Mouse (Mus musculus) liver, adult 2 months (tissue): Measurements from ENCODE around the gene Clasp1. TPM values are rescaled to one million over a fixed set of nuclear protein-coding genes. Genes with fewer than 3 reads are reported as not detected.

Experiments used
- DNase-seq: peaks from one replicate; pipeline ENCODE4 v3.0.0-alpha.2; 2011; ENCODE audit warnings: low read depth, low spot score; ENCODE audit errors: extremely low read depth
- H3K27ac ChIP-seq: fragments of 200-500 bp; replicated peaks from 2 replicates; pipeline ENCODE4 v1.5.1; 2012; ENCODE audit warnings: low read depth, mild to moderate bottlenecking, control low read depth, inconsistent platforms, low read length; ENCODE audit not compliant: insufficient read depth
- H3K27me3 ChIP-seq: fragments of 200-500 bp; 2 replicates; pipeline ENCODE4 v1.6.1; 2012; ENCODE audit warnings: mild to moderate bottlenecking, moderate library complexity, low read length, inconsistent platforms; ENCODE audit not compliant: control insufficient read depth, insufficient read depth
- H3K36me3 ChIP-seq: fragments of 200-500 bp; 2 replicates; pipeline ENCODE4 v1.6.1; 2012; ENCODE audit warnings: low read length, inconsistent platforms; ENCODE audit not compliant: control insufficient read depth, insufficient read depth
- H3K4me1 ChIP-seq: fragments of 200-500 bp; 2 replicates; pipeline ENCODE4 v1.6.1; 2011; ENCODE audit warnings: low read length; ENCODE audit not compliant: control insufficient read depth, insufficient read depth
- H3K4me3 ChIP-seq: fragments of 200-500 bp; 2 replicates; pipeline ENCODE4 v1.5.1; 2011; ENCODE audit warnings: low read depth, mild to moderate bottlenecking, control low read depth, low read length, moderate library complexity; ENCODE audit not compliant: insufficient read depth
- H3K79me2 ChIP-seq: fragments of 200-500 bp; 2 replicates; pipeline ENCODE4 v1.6.1; 2012; ENCODE audit warnings: inconsistent platforms, mild to moderate bottlenecking, low read length, moderate library complexity; ENCODE audit not compliant: control insufficient read depth, insufficient read depth
- H3K9ac ChIP-seq: fragments of 200-500 bp; 2 replicates; pipeline ENCODE4 v1.6.1; 2012; ENCODE audit warnings: low read depth, mild to moderate bottlenecking, control low read depth, inconsistent platforms, low read length
- CTCF ChIP-seq: fragments of 200-500 bp; IDR thresholded peaks from 2 replicates; pipeline ENCODE4 v1.5.1; 2011; ENCODE audit warnings: low read depth, low read length, control low read depth
- POLR2A ChIP-seq: fragments of 200-500 bp; IDR thresholded peaks from 2 replicates; pipeline ENCODE4 v1.6.1; 2011; ENCODE audit warnings: low read length, control low read depth; ENCODE audit not compliant: insufficient read depth; ENCODE audit errors: extremely low read depth
- WGBS: fragments of 180-500 bp; shearing (Covaris S2); methylation state at CpG from one replicate; pipeline ENCODE4 v1.1.7; 2018; 5-methylcytosine and 5-hydroxymethylcytosine counted together
- polyA plus RNA-seq: library from polyadenylated mRNA; depleted of rRNA; stranded (reverse); fragments of >200 nt; gene quantifications from 2 replicates; pipeline ENCODE4 v1.2.3, GENCODE M21; 2012
- total RNA-seq: library from RNA; depleted of rRNA; stranded (reverse); fragments of >200 nt; gene quantifications from 2 replicates; pipeline ENCODE4 v1.2.3, GENCODE M21; 2014

The Clasp1 gene
- total and polyA plus RNA-seq, 2 experiments, result 4.1 to 12.1 TPM

DNA sequence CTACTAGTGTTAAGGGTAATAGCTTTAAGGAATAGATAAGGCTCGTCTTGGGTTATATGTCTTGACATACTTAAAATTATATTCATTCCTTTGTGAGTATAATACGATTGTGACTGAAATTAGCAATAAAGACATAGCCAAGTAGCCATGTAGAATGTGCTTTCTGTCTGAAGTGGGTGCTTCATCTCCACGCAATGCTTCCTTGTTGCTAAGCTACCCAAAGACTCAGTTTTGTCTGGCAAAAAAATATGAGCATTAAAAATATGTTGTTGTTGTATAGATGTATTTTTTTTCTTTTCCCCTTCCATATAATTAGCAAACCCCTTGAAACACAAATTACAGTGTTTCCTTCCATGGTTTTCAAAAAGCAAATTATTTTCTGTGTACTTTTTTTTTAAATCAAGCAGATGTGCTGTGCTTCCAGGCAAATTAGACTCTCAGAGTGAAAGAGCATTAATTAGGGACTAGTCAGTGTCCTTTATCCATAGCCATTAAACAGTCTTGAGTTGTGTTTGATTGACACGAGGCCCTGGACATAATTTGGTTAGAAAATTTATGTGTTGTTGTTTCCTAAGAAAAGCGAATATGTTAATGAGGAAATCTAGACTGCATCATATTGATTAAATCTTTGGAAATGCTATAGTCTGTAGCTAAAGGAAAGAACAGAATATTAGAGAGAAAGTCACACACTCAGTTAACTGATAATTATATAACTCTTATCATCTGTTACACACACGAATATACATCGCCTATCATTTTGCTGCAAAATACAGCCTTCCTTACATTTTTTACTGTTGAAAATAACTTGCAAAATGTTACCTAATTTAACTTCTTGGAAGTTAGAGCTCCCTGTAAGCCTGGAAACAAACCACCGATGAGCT is 91.9 kb downstream of the Clasp1 start:
- 53% methylated on average over 8 of the region's 8 CpGs for WGBS
- H3K79me2 ChIP-seq, result peaks cover 3% of the 10 kb centered on the region; the same call in 1 of the 2 replicates
- H3K4me1 ChIP-seq, result peaks cover 4% of the 10 kb centered on the region
- no peak overlapping the region for H3K4me3 ChIP-seq
- H3K27me3 ChIP-seq, result no peaks in the 10 kb centered on the region
- no peak for TF ChIP-seq POLR2A
- TF ChIP-seq CTCF, result no peak
- peak overlapping the region; percentile 49; the same call in 1 of the 2 replicates for H3K27ac ChIP-seq
- H3K36me3 ChIP-seq, result no peaks in the 10 kb centered on the region
- peak; percentile 8 for DNase-seq
- H3K9ac ChIP-seq, result no peak overlapping the region

DNA sequence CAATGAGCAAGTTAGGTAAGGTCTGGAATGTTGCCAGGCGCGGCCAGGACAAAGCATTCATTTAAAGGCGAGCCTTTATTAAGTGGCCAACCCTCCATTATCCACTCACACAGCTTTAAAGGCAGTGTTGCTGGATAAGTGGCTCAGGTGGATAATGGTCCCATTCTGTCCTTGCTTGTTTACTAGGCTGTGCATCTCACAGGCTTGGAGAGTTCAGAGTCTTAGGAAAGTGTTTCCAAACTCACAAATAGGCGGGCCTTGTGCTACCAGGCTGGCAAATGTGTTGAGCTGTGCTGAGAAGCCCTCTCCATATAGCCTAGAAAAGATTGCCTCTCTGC is 92.5 kb downstream of the Clasp1 start:
- Histone ChIP-seq H3K79me2 (peaks cover 3% of the 10 kb centered on the region; the same call in 1 of the 2 replicates), H3K27ac (peak overlapping the region; percentile 49; the same call in 1 of the 2 replicates), H3K36me3 (no peaks in the 10 kb centered on the region), H3K27me3 (no peaks in the 10 kb centered on the region), H3K9ac (no peak overlapping the region), H3K4me1 (peaks cover 4% of the 10 kb centered on the region), H3K4me3 (no peak overlapping the region)
- DNase-seq, result peak; percentile 52
- TF ChIP-seq POLR2A (no peak), CTCF (no peak)
- WGBS, result 15% methylated on average over 4 of the region's 4 CpGs

DNA sequence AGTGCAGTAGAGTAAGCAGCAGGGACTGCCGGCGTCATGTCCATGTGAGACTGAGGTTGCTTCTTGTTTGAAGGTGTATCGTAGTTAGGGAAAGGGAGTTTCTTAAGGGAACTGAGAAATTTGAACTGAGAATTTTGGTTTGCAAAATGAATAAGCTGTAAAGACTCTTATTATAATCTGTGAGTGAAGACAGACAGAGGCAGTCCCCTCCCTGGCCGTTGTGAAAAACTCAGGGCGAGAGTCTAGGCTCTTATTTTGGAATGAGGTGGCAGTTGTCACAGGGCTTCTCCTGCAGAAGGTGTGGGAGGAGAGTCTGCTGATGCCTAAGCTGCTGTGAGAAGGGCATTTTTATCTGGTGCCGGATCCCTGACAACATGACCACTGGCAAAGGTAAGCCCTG is 92.8 kb downstream of the Clasp1 start:
- Histone ChIP-seq H3K27ac (0 out of 2 replicates have a peak overlapping the region, but pooled peaks have one; percentile 49), H3K27me3 (no peaks in the 10 kb centered on the region), H3K4me3 (no peak overlapping the region), H3K4me1 (peaks cover 4% of the 10 kb centered on the region), H3K79me2 (peaks cover 3% of the 10 kb centered on the region; the same call in 1 of the 2 replicates), H3K9ac (no peak overlapping the region), H3K36me3 (no peaks in the 10 kb centered on the region)
- TF ChIP-seq CTCF (no peak), POLR2A (no peak)
- 64% methylated on average over 6 of the region's 6 CpGs for WGBS
- no peak for DNase-seq

DNA sequence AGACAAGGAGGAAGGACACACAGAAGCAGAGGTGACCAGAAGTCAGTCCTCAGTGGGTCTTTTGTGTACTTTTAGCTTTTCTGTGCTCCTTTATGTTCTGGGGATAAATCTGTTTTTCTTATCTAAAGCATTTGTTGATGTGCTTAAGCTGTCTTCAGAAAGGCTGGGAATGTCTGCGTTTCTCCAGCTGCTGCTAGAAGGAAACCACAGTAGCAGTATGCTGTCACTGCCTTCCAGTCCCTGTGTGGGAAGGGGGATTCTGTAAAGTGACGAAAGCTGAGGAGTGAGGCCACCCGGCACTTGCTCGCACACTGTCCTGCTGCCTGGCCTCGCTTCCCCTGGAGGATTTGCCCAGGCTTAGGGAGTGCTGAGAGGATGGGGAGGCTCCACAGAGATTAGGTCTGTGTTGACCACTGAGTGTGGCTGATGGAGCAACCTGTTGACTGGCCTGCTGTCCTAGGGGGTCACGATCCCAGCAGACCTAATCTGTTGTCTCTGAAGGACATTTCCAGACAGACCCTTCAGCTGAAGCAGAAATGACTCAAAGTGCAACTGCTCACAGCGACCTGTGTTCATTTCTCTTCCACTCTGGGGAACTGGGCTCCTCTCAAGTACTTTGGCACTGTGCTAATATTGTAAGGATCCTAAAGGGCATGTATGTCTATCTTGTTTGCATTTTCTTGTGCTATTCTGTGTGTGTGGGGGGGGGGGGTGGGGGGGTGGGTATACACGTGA is 93.6 kb downstream of the Clasp1 start:
- Histone ChIP-seq H3K4me3 (no peak overlapping the region), H3K27me3 (no peaks in the 10 kb centered on the region), H3K4me1 (peaks cover 4% of the 10 kb centered on the region), H3K36me3 (no peaks in the 10 kb centered on the region), H3K27ac (no peak overlapping the region), H3K9ac (no peak overlapping the region), H3K79me2 (peaks cover 3% of the 10 kb centered on the region; the same call in 1 of the 2 replicates)
- TF ChIP-seq POLR2A (no peak), CTCF (no peak)
- WGBS, result 78% methylated on average over 8 of the region's 8 CpGs
- DNase-seq, result no peak

DNA sequence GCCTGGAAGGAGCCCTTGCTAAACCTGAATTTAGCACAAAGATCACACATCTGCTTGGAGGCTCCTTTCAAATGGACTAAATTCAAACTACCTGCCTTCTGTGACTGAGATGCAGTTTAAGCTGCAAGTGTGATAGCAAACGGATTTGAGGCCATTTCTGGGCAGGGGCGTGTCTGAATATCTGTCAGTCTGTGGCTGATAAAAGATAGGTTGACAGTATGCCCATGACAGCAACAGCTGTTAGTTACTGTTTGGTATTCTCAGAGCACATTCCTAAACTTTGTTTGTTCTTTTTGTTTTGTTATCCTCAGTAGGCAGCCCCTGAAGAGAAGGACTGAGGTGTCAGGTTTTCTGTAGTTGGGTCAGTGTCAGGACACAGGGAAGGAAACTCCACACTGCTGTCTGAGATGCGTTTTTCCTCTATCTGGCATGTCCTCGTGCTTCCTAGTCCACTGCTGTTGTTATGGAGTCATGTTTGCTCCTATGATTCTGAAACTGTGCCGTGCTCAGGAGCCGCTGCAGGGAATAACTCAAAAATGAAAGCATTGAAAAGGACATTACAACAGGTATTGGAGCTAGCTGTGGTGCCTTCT is 94.7 kb downstream of the Clasp1 start:
- Histone ChIP-seq H3K9ac (no peak overlapping the region), H3K4me3 (no peak overlapping the region), H3K27ac (no peak overlapping the region), H3K79me2 (peaks cover 3% of the 10 kb centered on the region; the same call in 1 of the 2 replicates), H3K4me1 (peaks cover 4% of the 10 kb centered on the region), H3K27me3 (no peaks in the 10 kb centered on the region), H3K36me3 (no peaks in the 10 kb centered on the region)
- no peak for DNase-seq
- TF ChIP-seq POLR2A (no peak), CTCF (no peak)
- 79% methylated on average over 6 of the region's 6 CpGs for WGBS
